Mouse (Mus musculus) large intestine, adult 2 months (tissue): ENCODE results near the gene Acr. TPM values are rescaled to one million over a fixed set of nuclear protein-coding genes. Genes with fewer than 3 reads are reported as not detected.

Experiments used
- DNase-seq: peaks from one replicate; pipeline ENCODE4 v3.0.0-alpha.2; 2012; ENCODE audit warnings: low read depth, low spot score
- WGBS: fragments of 180-500 bp; shearing (Covaris S2); methylation state at CpG from one replicate; pipeline ENCODE4 v1.1.7; 2018; 5-methylcytosine and 5-hydroxymethylcytosine counted together
- polyA plus RNA-seq: library from polyadenylated mRNA; depleted of rRNA; stranded (reverse); fragments of >200 nt; gene quantifications from 2 replicates; pipeline ENCODE4 v1.2.3, GENCODE M21; 2012

Gene Acr
- polyA plus RNA-seq, 1 experiment: 0.19 TPM

- WGBS: 59% methylated on average over 8 of the region's 8 CpGs
- no peak for DNase-seq
Observed at GRCm38 (mm10) chr15:89547321-89547720, 20.8 kb upstream of the Acr start.

GRCm38 (mm10) chr15:89547824-89548601, 20.1 kb upstream of the Acr start:
- 19% methylated on average over 58 of the region's 58 CpGs for WGBS
- no peak for DNase-seq

- DNase-seq: no peak
- 53% methylated on average over 11 of the region's 11 CpGs for WGBS
Observed at GRCm38 (mm10) chr15:89548837-89549236, 19.3 kb upstream of the Acr start.

GRCm38 (mm10) chr15:89550506-89550905, 17.6 kb upstream of the Acr start:
- 85% methylated on average over 8 of the region's 8 CpGs for WGBS
- DNase-seq: no peak

GRCm38 (mm10) chr15:89551733-89552132, 16.4 kb upstream of the Acr start:
- no peak for DNase-seq
- WGBS: 73% methylated on average over 1 of the region's 1 CpGs

- DNase-seq: no peak
- WGBS: 83% methylated on average over 6 of the region's 6 CpGs
Observed at GRCm38 (mm10) chr15:89555591-89555990, 12.5 kb upstream of the Acr start.

- 39% methylated on average over 23 of the region's 23 CpGs for WGBS
- DNase-seq: no peak
Observed at GRCm38 (mm10) chr15:89556401-89557178, 11.5 kb upstream of the Acr start.

GRCm38 (mm10) chr15:89557179-89557995, 10.7 kb upstream of the Acr start:
- WGBS: 24% methylated on average over 40 of the region's 40 CpGs
- DNase-seq: no peak

- 23% methylated on average over 34 of the region's 34 CpGs for WGBS
- no peak for DNase-seq
Observed at GRCm38 (mm10) chr15:89557996-89558390, 10.1 kb upstream of the Acr start.

GRCm38 (mm10) chr15:89559202-89559731, 8.9 kb upstream of the Acr start:
- no peak for DNase-seq
- 45% methylated on average over 10 of the region's 10 CpGs for WGBS

- WGBS: 68% methylated on average over 8 of the region's 8 CpGs
- no peak for DNase-seq
Observed at GRCm38 (mm10) chr15:89572147-89572546, 4.0 kb downstream of the Acr start.

- 84% methylated on average over 7 of the region's 7 CpGs for WGBS
- no peak for DNase-seq
Observed at GRCm38 (mm10) chr15:89582494-89582893, 14.4 kb downstream of the Acr start.

GRCm38 (mm10) chr15:89585101-89585500, 17.0 kb downstream of the Acr start:
- DNase-seq: no peak
- 87% methylated on average over 5 of the region's 5 CpGs for WGBS

- 91% methylated on average over 11 of the region's 11 CpGs for WGBS
- no peak for DNase-seq
Observed at GRCm38 (mm10) chr15:89585631-89586030, 17.5 kb downstream of the Acr start.

GRCm38 (mm10) chr15:89589146-89589545, 21.0 kb downstream of the Acr start:
- 75% methylated on average over 5 of the region's 5 CpGs for WGBS
- DNase-seq: no peak

- under 1% methylated on average over 30 of the region's 30 CpGs for WGBS
- peak; percentile 2 for DNase-seq
Observed at GRCm38 (mm10) chr15:89591317-89591716, 23.2 kb downstream of the Acr start.

- DNase-seq: peak; percentile 27
- 1% methylated on average over 35 of the region's 35 CpGs for WGBS
Observed at GRCm38 (mm10) chr15:89591723-89592455, 23.8 kb downstream of the Acr start, which contains the start of gene Rabl2. Gene Rabl2 (minus strand): TSS chr15:89591923.

- DNase-seq: no peak
Observed at GRCm38 (mm10) chr15:89592548-89592947, 24.4 kb downstream of the Acr start.

More at GRCm38 (mm10) chr15:89592548-89592947, 24.4 kb downstream of the Acr start:
- WGBS: 46% methylated on average over 4 of the region's 4 CpGs
